Mouse (Mus musculus): Measurements from ENCODE around the gene Rere. TPM values are rescaled to one million over a fixed set of nuclear protein-coding genes. Genes with fewer than 3 reads are reported as not detected.

The Rere gene
- polyA plus RNA-seq, 1 experiment from 2014 or later: 51.6 TPM

GRCm38 (mm10) chr4:150452155-150452847 is 170.9 kb downstream of the Rere start:
- no peaks in the 10 kb centered on the region for H3K9me3 ChIP-seq (ENCODE audit: control insufficient read depth, low read length)
- H3K27ac ChIP-seq (ENCODE audit: low read depth, low read length): no peak overlapping the region
- WGBS: 82% methylated on average over 11 of the region's 11 CpGs
- no peak overlapping the region for H3K4me3 ChIP-seq (ENCODE audit: low read depth, low read length)
- H3K27me3 ChIP-seq (ENCODE audit: control insufficient read depth, insufficient read depth, low read length): no peaks in the 10 kb centered on the region
- H3K4me1 ChIP-seq (replicated peaks; ENCODE audit: control insufficient read depth, insufficient read depth, low read length): peaks cover 6% of the 10 kb centered on the region
- ATAC-seq (replicated peaks; ENCODE audit: low FRiP score) (no peak), DNase-seq (ENCODE audit: low spot score) (no peak)
- no peak overlapping the region for H3K9ac ChIP-seq (ENCODE audit: low read length)
- H3K36me3 ChIP-seq (ENCODE audit: control insufficient read depth, insufficient read depth, low read length): no peaks in the 10 kb centered on the region
- H3K4me2 ChIP-seq (ENCODE audit: low read depth, low read length, severe bottlenecking): no peak overlapping the region

- Histone ChIP-seq H3K4me1 (replicated peaks; ENCODE audit: control insufficient read depth, insufficient read depth, low read length) (peaks cover 11% of the 10 kb centered on the region), H3K4me2 (ENCODE audit: low read depth, low read length, severe bottlenecking) (no peak overlapping the region), H3K27ac (ENCODE audit: low read depth, low read length) (no peak overlapping the region), H3K9ac (ENCODE audit: low read length) (no peak overlapping the region), H3K36me3 (ENCODE audit: control insufficient read depth, insufficient read depth, low read length) (no peaks in the 10 kb centered on the region), H3K27me3 (ENCODE audit: control insufficient read depth, insufficient read depth, low read length) (no peaks in the 10 kb centered on the region), H3K9me3 (ENCODE audit: control insufficient read depth, low read length) (no peaks in the 10 kb centered on the region), H3K4me3 (ENCODE audit: low read depth, low read length) (no peak overlapping the region)
- no peak for ATAC-seq (replicated peaks; ENCODE audit: low FRiP score)
- 73% methylated on average over 12 of the region's 12 CpGs for WGBS
- DNase-seq (ENCODE audit: low spot score): no peak
Measured at GRCm38 (mm10) chr4:150454571-150455306, 173.3 kb downstream of the Rere start.

DNA sequence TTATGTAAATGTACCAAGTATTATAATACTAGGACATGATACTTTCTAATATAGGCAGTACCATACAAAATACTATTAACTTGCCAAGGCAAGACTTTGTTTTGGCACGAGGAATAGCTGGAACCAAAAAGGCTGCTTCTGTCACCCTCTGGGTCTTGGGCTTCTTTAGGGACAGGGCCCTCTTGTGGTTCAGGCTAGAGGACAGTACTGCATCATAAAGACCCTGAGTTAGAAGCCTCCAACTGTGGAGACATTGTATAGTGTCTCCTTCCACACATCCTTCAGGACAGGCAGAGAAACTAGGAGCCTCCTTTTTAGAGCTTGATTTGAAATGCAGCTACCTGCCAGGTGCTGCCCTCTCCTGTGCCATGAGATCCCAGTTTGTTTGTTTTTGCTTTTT is 174.3 kb downstream of the Rere start:
- Histone ChIP-seq H3K4me1 (replicated peaks; ENCODE audit: control insufficient read depth, insufficient read depth, low read length) (peaks cover 11% of the 10 kb centered on the region), H3K9ac (ENCODE audit: low read length) (no peak overlapping the region), H3K4me2 (ENCODE audit: low read depth, low read length, severe bottlenecking) (no peak overlapping the region), H3K9me3 (ENCODE audit: control insufficient read depth, low read length) (no peaks in the 10 kb centered on the region), H3K36me3 (ENCODE audit: control insufficient read depth, insufficient read depth, low read length) (no peaks in the 10 kb centered on the region), H3K4me3 (ENCODE audit: low read depth, low read length) (no peak overlapping the region), H3K27ac (ENCODE audit: low read depth, low read length) (no peak overlapping the region), H3K27me3 (ENCODE audit: control insufficient read depth, insufficient read depth, low read length) (no peaks in the 10 kb centered on the region)
- 63% methylated on average over 1 of the region's 1 CpGs for WGBS
- no peak for ATAC-seq (replicated peaks; ENCODE audit: low FRiP score)
- DNase-seq (ENCODE audit: low spot score): no peak

DNA sequence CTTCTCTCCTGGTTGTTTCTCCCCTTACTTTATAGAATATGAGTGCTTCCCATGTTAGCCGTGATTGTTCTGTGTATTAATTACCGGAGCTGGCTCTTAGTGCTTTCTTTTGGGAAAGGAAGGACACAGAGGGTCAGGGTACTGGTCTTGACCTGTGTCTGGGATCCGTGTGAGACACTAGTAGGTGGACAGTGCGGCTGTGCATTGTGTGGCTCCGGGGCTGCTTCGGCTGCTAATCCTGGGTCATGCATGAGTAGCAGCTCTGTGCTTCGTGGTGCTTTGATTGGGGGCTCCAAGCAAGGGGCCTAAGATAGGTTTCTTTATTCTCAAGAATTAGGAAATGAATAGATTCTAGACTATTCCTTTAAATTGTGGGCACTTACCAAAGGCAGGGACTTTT is 175.0 kb downstream of the Rere start:
- no peak overlapping the region for H3K4me2 ChIP-seq (ENCODE audit: low read depth, low read length, severe bottlenecking)
- no peak overlapping the region for H3K4me3 ChIP-seq (ENCODE audit: low read depth, low read length)
- no peak overlapping the region for H3K9ac ChIP-seq (ENCODE audit: low read length)
- WGBS: 23% methylated on average over 7 of the region's 7 CpGs
- DNase-seq (ENCODE audit: low spot score): no peak
- peaks cover 17% of the 10 kb centered on the region for H3K4me1 ChIP-seq (replicated peaks; ENCODE audit: control insufficient read depth, insufficient read depth, low read length)
- H3K27ac ChIP-seq (ENCODE audit: low read depth, low read length): no peak overlapping the region
- no peaks in the 10 kb centered on the region for H3K27me3 ChIP-seq (ENCODE audit: control insufficient read depth, insufficient read depth, low read length)
- no peak for ATAC-seq (replicated peaks; ENCODE audit: low FRiP score)
- H3K36me3 ChIP-seq (ENCODE audit: control insufficient read depth, insufficient read depth, low read length): no peaks in the 10 kb centered on the region
- no peaks in the 10 kb centered on the region for H3K9me3 ChIP-seq (ENCODE audit: control insufficient read depth, low read length)

DNA sequence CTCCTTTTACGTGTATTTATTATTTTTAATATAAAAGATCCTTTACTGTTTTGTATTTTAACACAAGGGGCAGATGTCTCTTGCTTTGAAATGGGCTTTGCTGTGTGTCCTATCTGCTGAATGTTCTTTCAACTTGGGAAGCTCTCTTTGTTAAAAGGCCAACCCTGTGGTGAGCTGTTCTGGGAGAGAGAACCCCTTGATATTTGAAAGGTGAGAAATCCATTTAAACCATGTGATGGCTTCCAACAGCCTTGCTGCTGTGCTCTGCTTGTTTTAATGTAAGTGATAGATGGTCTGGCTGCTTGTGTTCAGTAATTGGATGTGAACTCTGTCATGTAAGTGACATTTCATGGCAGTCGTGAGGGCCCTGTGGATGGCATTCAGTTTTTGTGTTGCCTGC is 175.4 kb downstream of the Rere start:
- no peaks in the 10 kb centered on the region for H3K36me3 ChIP-seq (ENCODE audit: control insufficient read depth, insufficient read depth, low read length)
- H3K4me2 ChIP-seq (ENCODE audit: low read depth, low read length, severe bottlenecking): no peak overlapping the region
- WGBS: 39% methylated on average over 2 of the region's 2 CpGs
- H3K9me3 ChIP-seq (ENCODE audit: control insufficient read depth, low read length): no peaks in the 10 kb centered on the region
- no peak overlapping the region for H3K4me3 ChIP-seq (ENCODE audit: low read depth, low read length)
- H3K27me3 ChIP-seq (ENCODE audit: control insufficient read depth, insufficient read depth, low read length): no peaks in the 10 kb centered on the region
- H3K27ac ChIP-seq (ENCODE audit: low read depth, low read length): no peak overlapping the region
- DNase-seq (ENCODE audit: low spot score) (no peak), ATAC-seq (replicated peaks; ENCODE audit: low FRiP score) (no peak)
- no peak overlapping the region for H3K9ac ChIP-seq (ENCODE audit: low read length)
- peaks cover 18% of the 10 kb centered on the region for H3K4me1 ChIP-seq (replicated peaks; ENCODE audit: control insufficient read depth, insufficient read depth, low read length)

GRCm38 (mm10) chr4:150457353-150457752 is 175.9 kb downstream of the Rere start:
- H3K4me2 ChIP-seq (ENCODE audit: low read depth, low read length, severe bottlenecking): no peak overlapping the region
- H3K9me3 ChIP-seq (ENCODE audit: control insufficient read depth, low read length): no peaks in the 10 kb centered on the region
- H3K4me1 ChIP-seq (replicated peaks; ENCODE audit: control insufficient read depth, insufficient read depth, low read length): peaks cover 18% of the 10 kb centered on the region
- no peaks in the 10 kb centered on the region for H3K36me3 ChIP-seq (ENCODE audit: control insufficient read depth, insufficient read depth, low read length)
- no peaks in the 10 kb centered on the region for H3K27me3 ChIP-seq (ENCODE audit: control insufficient read depth, insufficient read depth, low read length)
- DNase-seq (ENCODE audit: low spot score): no peak
- no peak overlapping the region for H3K9ac ChIP-seq (ENCODE audit: low read length)
- WGBS: 60% methylated on average over 4 of the region's 4 CpGs
- no peak overlapping the region for H3K4me3 ChIP-seq (ENCODE audit: low read depth, low read length)
- H3K27ac ChIP-seq (ENCODE audit: low read depth, low read length): no peak overlapping the region
- no peak for ATAC-seq (replicated peaks; ENCODE audit: low FRiP score)

DNA sequence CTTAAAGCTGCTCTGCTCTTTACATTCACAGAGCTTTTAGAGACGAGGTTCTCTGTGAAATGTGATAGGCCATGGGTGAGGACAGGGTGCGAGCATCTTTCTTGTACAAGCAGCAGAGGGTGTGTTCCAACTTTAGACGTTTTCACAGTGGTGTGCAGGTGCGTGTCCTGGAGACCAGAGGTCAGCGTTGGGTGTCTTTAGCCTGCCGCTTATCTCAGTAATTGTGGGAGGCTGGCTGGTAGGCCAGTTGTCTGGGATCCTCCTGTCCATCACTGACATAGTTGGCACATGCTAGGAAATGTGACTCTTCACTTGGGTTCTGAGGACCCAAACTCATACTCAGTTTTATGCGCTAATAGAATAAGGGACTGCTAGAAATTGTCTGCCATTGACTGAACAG is 176.3 kb downstream of the Rere start:
- Histone ChIP-seq H3K36me3 (ENCODE audit: control insufficient read depth, insufficient read depth, low read length) (no peaks in the 10 kb centered on the region), H3K9ac (ENCODE audit: low read length) (no peak overlapping the region), H3K4me3 (ENCODE audit: low read depth, low read length) (no peak overlapping the region), H3K9me3 (ENCODE audit: control insufficient read depth, low read length) (no peaks in the 10 kb centered on the region), H3K4me2 (ENCODE audit: low read depth, low read length, severe bottlenecking) (no peak overlapping the region), H3K27me3 (ENCODE audit: control insufficient read depth, insufficient read depth, low read length) (no peaks in the 10 kb centered on the region), H3K4me1 (replicated peaks; ENCODE audit: control insufficient read depth, insufficient read depth, low read length) (peaks cover 18% of the 10 kb centered on the region), H3K27ac (ENCODE audit: low read depth, low read length) (no peak overlapping the region)
- ATAC-seq (replicated peaks; ENCODE audit: low FRiP score) (no peak), DNase-seq (ENCODE audit: low spot score) (no peak)
- 68% methylated on average over 7 of the region's 7 CpGs for WGBS

GRCm38 (mm10) chr4:150459022-150459794 is 177.8 kb downstream of the Rere start:
- Histone ChIP-seq H3K9me3 (ENCODE audit: control insufficient read depth, low read length) (no peaks in the 10 kb centered on the region), H3K27me3 (ENCODE audit: control insufficient read depth, insufficient read depth, low read length) (no peaks in the 10 kb centered on the region), H3K27ac (ENCODE audit: low read depth, low read length) (no peak overlapping the region), H3K9ac (ENCODE audit: low read length) (no peak overlapping the region), H3K36me3 (ENCODE audit: control insufficient read depth, insufficient read depth, low read length) (no peaks in the 10 kb centered on the region), H3K4me3 (ENCODE audit: low read depth, low read length) (no peak overlapping the region), H3K4me2 (ENCODE audit: low read depth, low read length, severe bottlenecking) (no peak overlapping the region), H3K4me1 (replicated peaks; ENCODE audit: control insufficient read depth, insufficient read depth, low read length) (peaks cover 18% of the 10 kb centered on the region)
- DNase-seq (ENCODE audit: low spot score): no peak
- WGBS: 77% methylated on average over 6 of the region's 6 CpGs
- no peak for ATAC-seq (replicated peaks; ENCODE audit: low FRiP score)
